Mouse (Mus musculus) frontal cortex, adult (tissue): ENCODE data around the gene Vmn1r63.
"Not testable (repeated sequence)": the region's sequence is repeated elsewhere in the genome, so short reads cannot be mapped to it uniquely, and the experiment has no call there.

Source experiments
- ATAC-seq: cut with Nextera tagmentation; 2 replicates; pipeline ENCODE4 v1.9.2; 2017; ENCODE audit warnings: mild to moderate bottlenecking, moderate library complexity, mixed read lengths; ENCODE audit not compliant: low TSS enrichment

Vmn1r63 gene

DNA sequence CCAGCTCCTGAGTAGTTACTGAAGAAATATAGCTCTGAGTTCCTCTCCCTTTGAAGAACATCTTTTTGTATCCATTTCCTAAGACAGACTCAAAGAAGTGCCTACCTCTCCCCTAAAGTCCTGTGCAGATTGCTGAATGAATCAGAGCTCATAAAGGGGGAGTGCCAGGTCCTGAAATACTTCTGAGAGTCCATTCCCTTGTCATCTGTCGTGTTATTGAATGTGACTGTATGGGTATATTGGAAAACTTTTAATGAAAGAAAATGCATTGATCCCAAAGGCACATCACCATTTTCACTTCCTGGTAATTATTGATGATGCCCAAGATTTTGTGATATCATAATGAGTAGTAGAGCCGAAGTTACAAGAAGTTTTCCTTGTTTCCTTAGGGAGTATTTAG, at the start of gene Vmn1r63:
Gene Vmn1r63, minus strand, starts transcription at position 101 of the 400 bp plus-strand sequence.
- not testable (repeated sequence) for ATAC-seq
